Mouse (Mus musculus): ENCODE measurements around the gene Myadml2. TPM values are rescaled to one million over a fixed set of nuclear protein-coding genes. Genes with fewer than 3 reads are reported as not detected.
"Not testable (repeated sequence)": the region's sequence is repeated elsewhere in the genome, so short reads cannot be mapped to it uniquely, and the experiment has no call there.

Myadml2 gene
- polyA plus RNA-seq, 1 experiment from 2014 or later = 0.75 TPM

GRCm38 (mm10) chr11:120684660-120685059 lies 36.7 kb upstream of the Myadml2 start:
- H3K27me3 ChIP-seq (replicated peaks; ENCODE audit: control insufficient read depth, insufficient read depth, low read length) = no peaks in the 10 kb centered on the region
- no peaks in the 10 kb centered on the region for H3K4me1 ChIP-seq (replicated peaks; ENCODE audit: control insufficient read depth, insufficient read depth, low read length)
- H3K4me3 ChIP-seq (replicated peaks; ENCODE audit: low read length) = no peak overlapping the region
- no peak overlapping the region for H3K27ac ChIP-seq (ENCODE audit: low read length)
- no peak overlapping the region for H3K9ac ChIP-seq (replicated peaks; ENCODE audit: low read depth, low read length)
- H3K9me3 ChIP-seq (ENCODE audit: control insufficient read depth, low read length) = no peaks in the 10 kb centered on the region
- H3K36me3 ChIP-seq (ENCODE audit: control insufficient read depth, insufficient read depth) = peaks cover 19% of the 10 kb centered on the region; the same call in 1 of the 2 replicates
- WGBS = 85% methylated on average over 2 of the region's 2 CpGs
- no peak overlapping the region for H3K4me2 ChIP-seq (ENCODE audit: low read length)
- ATAC-seq = no peak

GRCm38 (mm10) chr11:120684086-120684485 lies 36.1 kb upstream of the Myadml2 start:
- no peaks in the 10 kb centered on the region for H3K27me3 ChIP-seq (replicated peaks; ENCODE audit: control insufficient read depth, insufficient read depth, low read length)
- H3K9ac ChIP-seq (replicated peaks; ENCODE audit: low read depth, low read length) = no peak overlapping the region; the same call in 1 of the 2 replicates
- no peak overlapping the region for H3K4me2 ChIP-seq (ENCODE audit: low read length)
- H3K4me1 ChIP-seq (replicated peaks; ENCODE audit: control insufficient read depth, insufficient read depth, low read length) = no peaks in the 10 kb centered on the region
- H3K36me3 ChIP-seq (ENCODE audit: control insufficient read depth, insufficient read depth) = peaks cover 16% of the 10 kb centered on the region; the same call in 1 of the 2 replicates
- no peaks in the 10 kb centered on the region for H3K9me3 ChIP-seq (ENCODE audit: control insufficient read depth, low read length)
- H3K27ac ChIP-seq (ENCODE audit: low read length) = no peak overlapping the region
- 91% methylated on average over 2 of the region's 2 CpGs for WGBS
- H3K4me3 ChIP-seq (replicated peaks; ENCODE audit: low read length) = no peak overlapping the region
- no peak for ATAC-seq

GRCm38 (mm10) chr11:120683536-120683935 lies 35.6 kb upstream of the Myadml2 start:
- Histone ChIP-seq H3K9ac (replicated peaks; ENCODE audit: low read depth, low read length) (no peak overlapping the region; the same call in 1 of the 2 replicates), H3K4me3 (replicated peaks; ENCODE audit: low read length) (no peak overlapping the region), H3K9me3 (ENCODE audit: control insufficient read depth, low read length) (no peaks in the 10 kb centered on the region), H3K4me1 (replicated peaks; ENCODE audit: control insufficient read depth, insufficient read depth, low read length) (no peaks in the 10 kb centered on the region), H3K4me2 (ENCODE audit: low read length) (no peak overlapping the region), H3K27me3 (replicated peaks; ENCODE audit: control insufficient read depth, insufficient read depth, low read length) (no peaks in the 10 kb centered on the region), H3K36me3 (ENCODE audit: control insufficient read depth, insufficient read depth) (peaks cover 13% of the 10 kb centered on the region; the same call in 1 of the 2 replicates), H3K27ac (ENCODE audit: low read length) (no peak overlapping the region)
- ATAC-seq = no peak
- 90% methylated on average over 3 of the region's 3 CpGs for WGBS

- H3K27me3 ChIP-seq (replicated peaks; ENCODE audit: control insufficient read depth, insufficient read depth, low read length) = no peaks in the 10 kb centered on the region
- no peak overlapping the region for H3K4me2 ChIP-seq (ENCODE audit: low read length)
- no peaks in the 10 kb centered on the region for H3K4me1 ChIP-seq (replicated peaks; ENCODE audit: control insufficient read depth, insufficient read depth, low read length)
- H3K27ac ChIP-seq (ENCODE audit: low read length) = no peak overlapping the region
- no peak overlapping the region for H3K4me3 ChIP-seq (replicated peaks; ENCODE audit: low read length)
- 96% methylated on average over 5 of the region's 5 CpGs for WGBS
- H3K9ac ChIP-seq (replicated peaks; ENCODE audit: low read depth, low read length) = no peak overlapping the region
- ATAC-seq = no peak
- H3K9me3 ChIP-seq (ENCODE audit: control insufficient read depth, low read length) = no peaks in the 10 kb centered on the region
- H3K36me3 ChIP-seq (ENCODE audit: control insufficient read depth, insufficient read depth) = peaks cover 14% of the 10 kb centered on the region; the same call in 1 of the 2 replicates
Measured at GRCm38 (mm10) chr11:120682683-120683082, 34.7 kb upstream of the Myadml2 start.

GRCm38 (mm10) chr11:120679909-120680308 lies 32.0 kb upstream of the Myadml2 start:
- no peak for ATAC-seq
- WGBS = 83% methylated on average over 3 of the region's 3 CpGs
- Histone ChIP-seq H3K4me2 (ENCODE audit: low read length) (no peak overlapping the region), H3K9ac (replicated peaks; ENCODE audit: low read depth, low read length) (no peak overlapping the region), H3K27ac (ENCODE audit: low read length) (no peak overlapping the region), H3K4me3 (replicated peaks; ENCODE audit: low read length) (no peak overlapping the region), H3K36me3 (ENCODE audit: control insufficient read depth, insufficient read depth) (peaks cover 16% of the 10 kb centered on the region; the same call in 1 of the 2 replicates), H3K9me3 (ENCODE audit: control insufficient read depth, low read length) (no peaks in the 10 kb centered on the region), H3K4me1 (replicated peaks; ENCODE audit: control insufficient read depth, insufficient read depth, low read length) (no peaks in the 10 kb centered on the region; the same call in 1 of the 2 replicates), H3K27me3 (replicated peaks; ENCODE audit: control insufficient read depth, insufficient read depth, low read length) (no peaks in the 10 kb centered on the region)

GRCm38 (mm10) chr11:120676951-120677350 lies 29.0 kb upstream of the Myadml2 start:
- Histone ChIP-seq H3K36me3 (ENCODE audit: control insufficient read depth, insufficient read depth) (peaks cover 10% of the 10 kb centered on the region; the same call in 1 of the 2 replicates), H3K4me3 (replicated peaks; ENCODE audit: low read length) (no peak overlapping the region), H3K9me3 (ENCODE audit: control insufficient read depth, low read length) (no peaks in the 10 kb centered on the region), H3K4me2 (ENCODE audit: low read length) (no peak overlapping the region), H3K27ac (ENCODE audit: low read length) (no peak overlapping the region), H3K27me3 (replicated peaks; ENCODE audit: control insufficient read depth, insufficient read depth, low read length) (no peaks in the 10 kb centered on the region), H3K9ac (replicated peaks; ENCODE audit: low read depth, low read length) (no peak overlapping the region), H3K4me1 (replicated peaks; ENCODE audit: control insufficient read depth, insufficient read depth, low read length) (peaks cover 10% of the 10 kb centered on the region)
- WGBS = 93% methylated on average over 4 of the region's 4 CpGs
- ATAC-seq = no peak

GRCm38 (mm10) chr11:120675875-120676274 lies 27.9 kb upstream of the Myadml2 start:
- H3K27ac ChIP-seq (ENCODE audit: low read length); H3K4me3 ChIP-seq (replicated peaks; ENCODE audit: low read length); H3K9me3 ChIP-seq (ENCODE audit: control insufficient read depth, low read length); H3K4me2 ChIP-seq (ENCODE audit: low read length); H3K9ac ChIP-seq (replicated peaks; ENCODE audit: low read depth, low read length); H3K27me3 ChIP-seq (replicated peaks; ENCODE audit: control insufficient read depth, insufficient read depth, low read length); ATAC-seq; H3K36me3 ChIP-seq (ENCODE audit: control insufficient read depth, insufficient read depth): not testable (repeated sequence)
- WGBS = 92% methylated on average over 4 of the region's 5 CpGs
- peaks cover 10% of the 10 kb centered on the region for H3K4me1 ChIP-seq (replicated peaks; ENCODE audit: control insufficient read depth, insufficient read depth, low read length)

- 36% methylated on average over 12 of the region's 12 CpGs for WGBS
Measured at GRCm38 (mm10) chr11:120673594-120674122, 25.7 kb upstream of the Myadml2 start.

GRCm38 (mm10) chr11:120672687-120673593 lies 25.0 kb upstream of the Myadml2 start, which contains the start of gene Aspscr1:
Gene Aspscr1 (plus strand): TSS chr11:120672973.
- H3K9ac ChIP-seq (replicated peaks; ENCODE audit: low read depth, low read length) = peak within 1 kb of the TSS; percentile 83
- H3K9me3 ChIP-seq (ENCODE audit: control insufficient read depth, low read length) = no peaks in the 10 kb centered on the region
- no peaks in the 10 kb centered on the region for H3K27me3 ChIP-seq (replicated peaks; ENCODE audit: control insufficient read depth, insufficient read depth, low read length)
- H3K4me1 ChIP-seq (replicated peaks; ENCODE audit: control insufficient read depth, insufficient read depth, low read length) = peaks cover 10% of the 10 kb centered on the region
- peak within 1 kb of the TSS; percentile 87 for H3K27ac ChIP-seq (ENCODE audit: low read length)
- H3K4me2 ChIP-seq (ENCODE audit: low read length) = peak within 1 kb of the TSS; percentile 77
- under 1% methylated on average over 71 of the region's 83 CpGs for WGBS
- ATAC-seq = peak; percentile 97
- H3K36me3 ChIP-seq (ENCODE audit: control insufficient read depth, insufficient read depth) = peaks cover 2% of the 10 kb centered on the region; the same call in 1 of the 2 replicates
- H3K4me3 ChIP-seq (replicated peaks; ENCODE audit: low read length) = peak within 1 kb of the TSS; percentile 87

More at GRCm38 (mm10) chr11:120673594-120674122, 25.7 kb upstream of the Myadml2 start:
- Histone ChIP-seq H3K9ac (replicated peaks; ENCODE audit: low read depth, low read length) (peak overlapping the region; percentile 83), H3K4me3 (replicated peaks; ENCODE audit: low read length) (peak overlapping the region; percentile 87), H3K36me3 (ENCODE audit: control insufficient read depth, insufficient read depth) (peaks cover 4% of the 10 kb centered on the region; the same call in 1 of the 2 replicates), H3K4me1 (replicated peaks; ENCODE audit: control insufficient read depth, insufficient read depth, low read length) (peaks cover 10% of the 10 kb centered on the region), H3K27ac (ENCODE audit: low read length) (peak overlapping the region; percentile 87), H3K4me2 (ENCODE audit: low read length) (peak overlapping the region; percentile 77), H3K9me3 (ENCODE audit: control insufficient read depth, low read length) (no peaks in the 10 kb centered on the region), H3K27me3 (replicated peaks; ENCODE audit: control insufficient read depth, insufficient read depth, low read length) (no peaks in the 10 kb centered on the region)
- peak; percentile 9 for ATAC-seq

Data from forebrain, embryonic 16.5 days (tissue).